Mouse (Mus musculus): ENCODE measurements around the gene Hivep1. TPM values are rescaled to one million over a fixed set of nuclear protein-coding genes. Genes with fewer than 3 reads are reported as not detected.
A peak's percentile ranks its signal among the peaks of the same experiment; 100 is the strongest.

Hivep1 gene
- polyA plus RNA-seq, 1 experiment from 2014 or later: 5.9 TPM

- no peak for ATAC-seq
- no peaks in the 10 kb centered on the region for H3K9me3 ChIP-seq (ENCODE audit: control insufficient read depth, low read length)
- peak overlapping the region; percentile 56; the same call in 1 of the 2 replicates for H3K9ac ChIP-seq (ENCODE audit: low read depth, low read length)
- under 1% methylated on average over 10 of the region's 10 CpGs for WGBS
- no peaks in the 10 kb centered on the region for H3K36me3 ChIP-seq (ENCODE audit: control insufficient read depth, insufficient read depth, low read length)
- peak overlapping the region; percentile 62 for H3K4me2 ChIP-seq (ENCODE audit: low read depth, low read length)
- peaks cover 14% of the 10 kb centered on the region for H3K4me1 ChIP-seq (ENCODE audit: control insufficient read depth, insufficient read depth, low read length)
- peak overlapping the region; percentile 96 for H3K4me3 ChIP-seq (ENCODE audit: low read length)
- peak overlapping the region; percentile 82 for H3K27ac ChIP-seq (ENCODE audit: low read length)
- no peaks in the 10 kb centered on the region for H3K27me3 ChIP-seq (replicated peaks; ENCODE audit: control insufficient read depth, insufficient read depth, low read length)
Measured at GRCm38 (mm10) chr13:42050880-42051201, 980 bp upstream of the Hivep1 start.

DNA sequence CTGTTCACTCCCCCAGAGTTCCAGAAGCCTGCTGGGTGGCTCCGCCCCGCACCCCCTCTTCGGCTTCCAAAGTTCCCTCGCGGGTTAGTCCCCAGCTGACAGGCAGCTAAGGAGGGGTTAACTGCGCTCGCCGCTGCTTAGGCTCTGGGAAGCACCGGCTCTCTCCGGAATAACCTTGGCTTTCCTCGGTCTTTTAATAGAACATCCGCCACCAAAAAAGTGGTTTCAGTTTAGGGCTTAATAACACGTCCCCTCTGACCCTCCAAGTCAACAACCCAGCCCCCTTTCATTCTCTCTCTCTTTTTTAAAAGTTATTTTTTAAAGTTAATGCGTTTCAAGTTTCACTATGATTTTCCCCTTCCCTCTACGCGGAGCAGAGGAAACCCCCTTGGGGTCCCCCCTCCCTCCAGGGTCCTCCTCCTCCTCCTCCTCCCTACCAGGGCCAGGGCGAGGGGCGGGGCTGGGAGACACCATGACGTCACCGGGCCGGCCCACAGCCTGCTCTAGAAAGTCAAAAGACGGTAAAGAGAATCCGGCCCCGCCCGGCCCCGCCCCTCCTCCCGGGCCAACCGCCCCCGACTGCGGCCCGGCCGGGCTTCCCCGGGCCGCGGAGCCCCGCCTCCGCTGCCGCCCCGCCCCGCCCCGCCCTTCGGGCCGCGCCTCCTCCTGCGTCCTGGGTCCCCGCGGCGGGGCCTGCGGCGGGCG is 467 bp upstream of the Hivep1 start:
- no peaks in the 10 kb centered on the region for H3K9me3 ChIP-seq (ENCODE audit: control insufficient read depth, low read length)
- H3K27ac ChIP-seq (ENCODE audit: low read length): peak overlapping the region; percentile 82
- peak overlapping the region; percentile 96 for H3K4me3 ChIP-seq (ENCODE audit: low read length)
- H3K36me3 ChIP-seq (ENCODE audit: control insufficient read depth, insufficient read depth, low read length): no peaks in the 10 kb centered on the region
- no peaks in the 10 kb centered on the region for H3K27me3 ChIP-seq (replicated peaks; ENCODE audit: control insufficient read depth, insufficient read depth, low read length)
- peak overlapping the region; percentile 88 for H3K9ac ChIP-seq (ENCODE audit: low read depth, low read length)
- H3K4me2 ChIP-seq (ENCODE audit: low read depth, low read length): peak overlapping the region; percentile 91
- ATAC-seq: peak; percentile 82
- 0% methylated on average over 24 of the region's 51 CpGs for WGBS
- peaks cover 14% of the 10 kb centered on the region for H3K4me1 ChIP-seq (ENCODE audit: control insufficient read depth, insufficient read depth, low read length)

- peak overlapping the region; percentile 96 for H3K4me3 ChIP-seq (ENCODE audit: low read length)
- peak overlapping the region; percentile 91 for H3K4me2 ChIP-seq (ENCODE audit: low read depth, low read length)
- no peaks in the 10 kb centered on the region for H3K27me3 ChIP-seq (replicated peaks; ENCODE audit: control insufficient read depth, insufficient read depth, low read length)
- H3K4me1 ChIP-seq (ENCODE audit: control insufficient read depth, insufficient read depth, low read length): peaks cover 14% of the 10 kb centered on the region
- ATAC-seq: peak; percentile 29
- no peaks in the 10 kb centered on the region for H3K9me3 ChIP-seq (ENCODE audit: control insufficient read depth, low read length)
- H3K9ac ChIP-seq (ENCODE audit: low read depth, low read length): peak overlapping the region; percentile 88
- H3K27ac ChIP-seq (ENCODE audit: low read length): peak overlapping the region; percentile 97
- no peaks in the 10 kb centered on the region for H3K36me3 ChIP-seq (ENCODE audit: control insufficient read depth, insufficient read depth, low read length)
- WGBS: under 1% methylated on average over 35 of the region's 41 CpGs
Measured at GRCm38 (mm10) chr13:42052696-42053541, 1.1 kb downstream of the Hivep1 start.

GRCm38 (mm10) chr13:42053656-42054055 is 1.8 kb downstream of the Hivep1 start:
- ATAC-seq: no peak
- Histone ChIP-seq H3K36me3 (ENCODE audit: control insufficient read depth, insufficient read depth, low read length) (no peaks in the 10 kb centered on the region), H3K9me3 (ENCODE audit: control insufficient read depth, low read length) (no peaks in the 10 kb centered on the region), H3K27ac (ENCODE audit: low read length) (peak overlapping the region; percentile 97; the same call in 1 of the 2 replicates), H3K27me3 (replicated peaks; ENCODE audit: control insufficient read depth, insufficient read depth, low read length) (no peaks in the 10 kb centered on the region), H3K4me2 (ENCODE audit: low read depth, low read length) (peak overlapping the region; percentile 91), H3K9ac (ENCODE audit: low read depth, low read length) (peak overlapping the region; percentile 88), H3K4me3 (ENCODE audit: low read length) (peak overlapping the region; percentile 96), H3K4me1 (ENCODE audit: control insufficient read depth, insufficient read depth, low read length) (peaks cover 11% of the 10 kb centered on the region)
- WGBS: 26% methylated on average over 2 of the region's 2 CpGs

- ATAC-seq: no peak
- Histone ChIP-seq H3K27ac (ENCODE audit: low read length) (no peak overlapping the region), H3K4me1 (ENCODE audit: control insufficient read depth, insufficient read depth, low read length) (peaks cover 8% of the 10 kb centered on the region), H3K4me3 (ENCODE audit: low read length) (no peak overlapping the region), H3K36me3 (ENCODE audit: control insufficient read depth, insufficient read depth, low read length) (no peaks in the 10 kb centered on the region), H3K9ac (ENCODE audit: low read depth, low read length) (no peak overlapping the region), H3K4me2 (ENCODE audit: low read depth, low read length) (no peak overlapping the region), H3K27me3 (replicated peaks; ENCODE audit: control insufficient read depth, insufficient read depth, low read length) (no peaks in the 10 kb centered on the region), H3K9me3 (ENCODE audit: control insufficient read depth, low read length) (no peaks in the 10 kb centered on the region)
- 52% methylated on average over 3 of the region's 3 CpGs for WGBS
Measured at GRCm38 (mm10) chr13:42054138-42054537, 2.3 kb downstream of the Hivep1 start.

DNA sequence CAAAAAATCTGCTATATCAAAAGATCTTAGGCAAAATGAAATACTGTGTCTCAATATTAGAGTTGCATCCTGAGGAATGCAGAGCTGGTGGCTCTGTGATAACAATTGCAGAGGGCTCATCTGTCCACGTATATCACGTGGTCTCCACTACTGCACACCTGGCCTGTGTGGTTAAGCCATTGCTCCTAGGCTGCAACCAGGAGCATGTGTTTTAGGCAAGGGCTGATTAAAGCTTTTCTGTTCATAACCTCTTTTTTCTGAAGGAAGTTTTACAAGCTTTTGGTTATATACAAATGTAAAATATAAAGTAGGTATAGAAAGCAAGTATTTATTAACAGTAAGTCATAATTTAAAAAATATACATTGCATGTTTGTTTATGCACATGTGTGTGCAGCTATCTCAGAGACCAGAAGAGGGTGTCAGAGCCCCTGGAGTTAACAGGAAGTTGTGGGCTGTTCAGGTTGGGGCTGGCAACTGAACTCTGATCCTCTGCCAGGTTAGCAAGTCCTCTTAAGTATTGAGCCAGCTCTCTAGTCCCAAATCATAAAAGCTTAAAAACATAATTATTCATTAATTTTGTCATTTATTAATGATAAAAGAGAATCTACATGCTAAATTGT is 5.0 kb downstream of the Hivep1 start:
- peaks cover 6% of the 10 kb centered on the region for H3K4me1 ChIP-seq (ENCODE audit: control insufficient read depth, insufficient read depth, low read length)
- H3K9me3 ChIP-seq (ENCODE audit: control insufficient read depth, low read length): no peaks in the 10 kb centered on the region
- no peak overlapping the region for H3K9ac ChIP-seq (ENCODE audit: low read depth, low read length)
- no peak overlapping the region for H3K4me3 ChIP-seq (ENCODE audit: low read length)
- no peak for ATAC-seq
- H3K4me2 ChIP-seq (ENCODE audit: low read depth, low read length): no peak overlapping the region
- 94% methylated on average over 2 of the region's 2 CpGs for WGBS
- H3K36me3 ChIP-seq (ENCODE audit: control insufficient read depth, insufficient read depth, low read length): 0 out of 2 replicates have a peak, but pooled peaks cover 3% of the 10 kb centered on the region
- no peaks in the 10 kb centered on the region for H3K27me3 ChIP-seq (replicated peaks; ENCODE audit: control insufficient read depth, insufficient read depth, low read length)
- H3K27ac ChIP-seq (ENCODE audit: low read length): no peak overlapping the region

DNA sequence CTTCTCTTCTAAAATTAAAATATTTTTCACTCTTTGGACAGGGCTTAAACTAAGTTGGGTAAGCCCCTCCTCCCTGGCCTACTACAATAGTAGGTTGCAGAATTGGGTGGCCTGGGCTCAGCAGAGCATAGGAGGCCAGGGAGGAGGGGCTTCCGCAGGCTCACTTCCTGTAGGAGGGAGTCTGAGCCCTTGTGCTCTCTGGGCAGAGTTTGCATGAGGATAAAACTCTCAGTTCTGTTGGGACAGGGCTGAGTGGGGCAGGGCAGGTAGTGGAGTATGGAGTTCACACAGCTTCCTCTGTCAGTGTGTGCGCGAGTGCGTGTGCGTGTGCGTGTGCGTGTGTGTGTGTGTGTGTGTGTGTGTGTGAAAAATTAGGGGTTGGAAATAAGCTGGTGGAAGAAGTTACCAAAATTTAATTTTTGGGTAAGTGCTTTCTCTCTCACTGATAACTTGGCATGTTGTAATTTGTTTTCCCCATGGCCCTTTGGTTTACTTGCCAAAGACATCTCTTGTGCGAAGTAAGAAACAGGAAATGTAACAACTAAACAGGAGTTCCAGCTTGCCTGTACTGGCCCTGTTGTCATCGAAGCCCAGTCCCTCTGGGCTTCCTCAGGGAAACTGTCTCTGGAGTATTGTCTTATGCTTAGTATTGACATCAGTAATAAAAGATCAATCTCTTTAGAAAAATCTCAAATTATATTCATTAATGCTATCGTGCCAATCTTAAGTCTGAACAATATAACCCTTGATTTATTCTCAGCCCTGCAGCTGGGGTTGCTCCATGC is 9.2 kb downstream of the Hivep1 start:
- H3K4me2 ChIP-seq (ENCODE audit: low read depth, low read length): no peak overlapping the region
- no peak for ATAC-seq
- no peaks in the 10 kb centered on the region for H3K27me3 ChIP-seq (replicated peaks; ENCODE audit: control insufficient read depth, insufficient read depth, low read length)
- no peak overlapping the region for H3K4me3 ChIP-seq (ENCODE audit: low read length)
- no peaks in the 10 kb centered on the region for H3K9me3 ChIP-seq (ENCODE audit: control insufficient read depth, low read length)
- no peaks in the 10 kb centered on the region for H3K4me1 ChIP-seq (ENCODE audit: control insufficient read depth, insufficient read depth, low read length)
- no peak overlapping the region for H3K9ac ChIP-seq (ENCODE audit: low read depth, low read length)
- 89% methylated on average over 10 of the region's 10 CpGs for WGBS
- 0 out of 2 replicates have a peak, but pooled peaks cover 3% of the 10 kb centered on the region for H3K36me3 ChIP-seq (ENCODE audit: control insufficient read depth, insufficient read depth, low read length)
- H3K27ac ChIP-seq (ENCODE audit: low read length): no peak overlapping the region

- no peak overlapping the region for H3K4me2 ChIP-seq (ENCODE audit: low read depth, low read length)
- no peaks in the 10 kb centered on the region; the same call in 1 of the 2 replicates for H3K4me1 ChIP-seq (ENCODE audit: control insufficient read depth, insufficient read depth, low read length)
- H3K27me3 ChIP-seq (replicated peaks; ENCODE audit: control insufficient read depth, insufficient read depth, low read length): no peaks in the 10 kb centered on the region
- no peak overlapping the region for H3K9ac ChIP-seq (ENCODE audit: low read depth, low read length)
- ATAC-seq: peak; percentile 40; the same call in 1 of the 2 replicates
- H3K36me3 ChIP-seq (ENCODE audit: control insufficient read depth, insufficient read depth, low read length): 0 out of 2 replicates have a peak, but pooled peaks cover 3% of the 10 kb centered on the region
- no peak overlapping the region for H3K27ac ChIP-seq (ENCODE audit: low read length)
- no peak overlapping the region for H3K4me3 ChIP-seq (ENCODE audit: low read length)
- H3K9me3 ChIP-seq (ENCODE audit: control insufficient read depth, low read length): no peaks in the 10 kb centered on the region
Measured at GRCm38 (mm10) chr13:42064257-42064656, 12.4 kb downstream of the Hivep1 start.

All from intestine, embryonic 16.5 days (tissue).